Mouse (Mus musculus): ENCODE measurements around the gene Syncrip.

DNA sequence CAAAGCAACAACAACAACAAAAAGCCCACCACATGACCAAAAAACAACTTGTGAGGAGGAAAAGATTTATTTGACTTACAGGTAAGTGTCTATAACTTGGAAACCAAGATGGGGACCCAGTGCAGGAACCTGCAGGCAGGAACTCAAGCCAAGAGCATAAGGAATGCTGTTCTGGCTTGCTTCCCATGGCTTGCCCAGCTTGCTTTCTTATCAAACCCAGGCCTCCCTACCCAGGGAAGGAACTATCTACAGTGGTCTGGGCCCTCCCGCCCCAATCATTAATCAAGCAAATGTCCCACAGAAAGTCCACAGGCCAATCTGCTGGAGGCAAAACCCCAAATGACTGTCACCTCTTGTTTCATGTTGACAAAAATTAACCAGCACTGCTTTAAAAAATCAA, 10.1 kb upstream of the Syncrip start:
- TF ChIP-seq HCFC1 (IDR thresholded peaks at IDR 0.05; ENCODE audit: low read depth, low read length) (no peak), CTCF (IDR thresholded peaks at IDR 0.05 in 2 of 3, conservative IDR thresholded peaks at IDR 0.05 in 1 of 3; ENCODE audit: control insufficient read depth in 1 of 3, insufficient read depth in 1 of 3, low read depth in 2 of 3, low read length in 3 of 3, poor library complexity in 1 of 3, severe bottlenecking in 1 of 3) (no peak), TCF12 (IDR thresholded peaks at IDR 0.05; ENCODE audit: low read depth, low read length) (no peak), POLR2A (IDR thresholded peaks at IDR 0.05; ENCODE audit: control insufficient read depth in 1 of 2, insufficient read depth in 1 of 2, low read depth in 1 of 2, low read length in 2 of 2, poor library complexity in 1 of 2) (no peak), ZKSCAN1 (IDR thresholded peaks at IDR 0.05; ENCODE audit: low read depth, low read length) (no peak), TBP (IDR thresholded peaks at IDR 0.05; ENCODE audit: low read depth, low read length) (no peak), SMC3 (IDR thresholded peaks at IDR 0.05; ENCODE audit: low read depth, low read length) (no peak)

Data from MEL (cell line).